Mouse (Mus musculus): ENCODE measurements around the gene Lgals3bp. TPM values are rescaled to one million over a fixed set of nuclear protein-coding genes. Genes with fewer than 3 reads are reported as not detected.

Gene Lgals3bp
- total RNA-seq, 2 experiments from 2014 or later, result 11.0 to 11.9 TPM

- no peak for DNase-seq
- intact Hi-C loops (cut with DNase I; ENCODE audit: low total_unique reads), result no loop called here
Observed at GRCm38 (mm10) chr11:118426765-118427164, 24.9 kb upstream of the Lgals3bp start.

GRCm38 (mm10) chr11:118424621-118425335, 22.9 kb upstream of the Lgals3bp start:
- no peak for DNase-seq
- intact Hi-C loops (cut with DNase I; ENCODE audit: low total_unique reads), result loop anchor here (2.0 kb wide), 1 partner anchor 16 kb away; no protein-coding TSS in a partner anchor

- peak; percentile 82 for DNase-seq
- intact Hi-C loops (cut with DNase I; ENCODE audit: low total_unique reads), result no loop called here
Observed at GRCm38 (mm10) chr11:118423266-118423971, 21.5 kb upstream of the Lgals3bp start.

GRCm38 (mm10) chr11:118420261-118420660, 18.4 kb upstream of the Lgals3bp start:
- intact Hi-C loops (cut with DNase I; ENCODE audit: low total_unique reads), result no loop called here
- no peak for DNase-seq

GRCm38 (mm10) chr11:118418834-118419504, 17.1 kb upstream of the Lgals3bp start, which contains the start of gene Cant1:
Cant1 (minus strand) TSS chr11:118419086.
- intact Hi-C loops (cut with DNase I; ENCODE audit: low total_unique reads), result no loop called here
- DNase-seq, result peak; percentile 97

GRCm38 (mm10) chr11:118418442-118418833, 16.5 kb upstream of the Lgals3bp start:
- no peak for DNase-seq
- intact Hi-C loops (cut with DNase I; ENCODE audit: low total_unique reads), result no loop called here

- DNase-seq, result no peak
- intact Hi-C loops (cut with DNase I; ENCODE audit: low total_unique reads), result no loop called here
Observed at GRCm38 (mm10) chr11:118417496-118417895, 15.6 kb upstream of the Lgals3bp start.

- DNase-seq, result peak; percentile 32
- intact Hi-C loops (cut with DNase I; ENCODE audit: low total_unique reads), result no loop called here
Observed at GRCm38 (mm10) chr11:118416046-118416445, 14.2 kb upstream of the Lgals3bp start.

GRCm38 (mm10) chr11:118415630-118416029, 13.7 kb upstream of the Lgals3bp start:
- no peak for DNase-seq
- intact Hi-C loops (cut with DNase I; ENCODE audit: low total_unique reads), result no loop called here

GRCm38 (mm10) chr11:118414270-118414669, 12.4 kb upstream of the Lgals3bp start:
- DNase-seq, result no peak
- intact Hi-C loops (cut with DNase I; ENCODE audit: low total_unique reads), result no loop called here

GRCm38 (mm10) chr11:118413055-118413454, 11.2 kb upstream of the Lgals3bp start:
- intact Hi-C loops (cut with DNase I; ENCODE audit: low total_unique reads), result no loop called here
- DNase-seq, result no peak

- intact Hi-C loops (cut with DNase I; ENCODE audit: low total_unique reads), result no loop called here
Observed at GRCm38 (mm10) chr11:118412601-118413000, 10.7 kb upstream of the Lgals3bp start.

GRCm38 (mm10) chr11:118411271-118411670, 9.4 kb upstream of the Lgals3bp start:
- intact Hi-C loops (cut with DNase I; ENCODE audit: low total_unique reads), result no loop called here
- no peak for DNase-seq

More at GRCm38 (mm10) chr11:118412601-118413000, 10.7 kb upstream of the Lgals3bp start:
- DNase-seq, result no peak

- intact Hi-C loops (cut with DNase I; ENCODE audit: low total_unique reads), result no loop called here
Observed at GRCm38 (mm10) chr11:118410479-118410878, 8.6 kb upstream of the Lgals3bp start.

GRCm38 (mm10) chr11:118410073-118410444, 8.2 kb upstream of the Lgals3bp start:
- intact Hi-C loops (cut with DNase I; ENCODE audit: low total_unique reads), result no loop called here
- DNase-seq, result no peak

More at GRCm38 (mm10) chr11:118410479-118410878, 8.6 kb upstream of the Lgals3bp start:
- DNase-seq, result no peak

- intact Hi-C loops (cut with DNase I; ENCODE audit: low total_unique reads), result no loop called here
- no peak for DNase-seq
Observed at GRCm38 (mm10) chr11:118409106-118410072, 7.5 kb upstream of the Lgals3bp start.

- intact Hi-C loops (cut with DNase I; ENCODE audit: low total_unique reads), result no loop called here
- no peak for DNase-seq
Observed at GRCm38 (mm10) chr11:118408051-118408740, 6.3 kb upstream of the Lgals3bp start.

GRCm38 (mm10) chr11:118407318-118407910, 5.5 kb upstream of the Lgals3bp start:
- DNase-seq, result peak; percentile 52
- intact Hi-C loops (cut with DNase I; ENCODE audit: low total_unique reads), result no loop called here
